Mouse (Mus musculus) stomach, postnatal 0 days (tissue): Measurements from ENCODE around the gene Ctbp2.

Source experiments
- CTCF ChIP-seq: IDR thresholded peaks from 2 replicates; pipeline ENCODE4 v1.5.1; 2016; ENCODE audit warnings: antibody characterized with exemption, low read depth, mild to moderate bottlenecking, moderate library complexity
- EP300 ChIP-seq: optimal IDR thresholded peaks from 2 replicates; pipeline ENCODE3; 2016; ENCODE audit warnings: antibody characterized with exemption

- TF ChIP-seq EP300, result no peak
- TF ChIP-seq CTCF, result no peak
These were observed 8.5 kb upstream of the Ctbp2 start for GRCm38 (mm10) chr7:133132702-133133101.
